Mouse (Mus musculus) ES-Bruce4 (cell line): ENCODE results near the gene Rnf220.

ENCODE experiments used
- CTCF ChIP-seq: IDR thresholded peaks from one replicate; pipeline ENCODE4 v1.8.1; 2011; ENCODE audit warnings: low read depth, low read length
- POLR2A ChIP-seq: IDR thresholded peaks from one replicate; pipeline ENCODE4 v1.8.1; 2011; ENCODE audit warnings: low read length; ENCODE audit not compliant: insufficient read depth

- TF ChIP-seq POLR2A (no peak), CTCF (no peak)
Observed at GRCm38 (mm10) chr4:117250982-117251381, 245.9 kb downstream of the Rnf220 start.
